Mouse (Mus musculus) bone marrow macrophage, adult 2 months (primary cell): ENCODE results near the gene Gimap7.

Experiments
- CTCF ChIP-seq: IDR thresholded peaks from 2 replicates; pipeline ENCODE4 v1.5.1; 2012; ENCODE audit warnings: low read depth, mild to moderate bottlenecking, low read length, moderate library complexity
- POLR2A ChIP-seq: IDR thresholded peaks from 2 replicates; pipeline ENCODE4 v1.6.1; 2012; ENCODE audit warnings: mild to moderate bottlenecking, low read depth, low read length, borderline replicate concordance

GRCm38 (mm10) chr6:48676860-48677415 lies 41.5 kb upstream of the Gimap7 start:
- TF ChIP-seq POLR2A (no peak), CTCF (no peak)
